ENCODE assay signal across 18 mouse cellular contexts in the genomic region with DNA sequence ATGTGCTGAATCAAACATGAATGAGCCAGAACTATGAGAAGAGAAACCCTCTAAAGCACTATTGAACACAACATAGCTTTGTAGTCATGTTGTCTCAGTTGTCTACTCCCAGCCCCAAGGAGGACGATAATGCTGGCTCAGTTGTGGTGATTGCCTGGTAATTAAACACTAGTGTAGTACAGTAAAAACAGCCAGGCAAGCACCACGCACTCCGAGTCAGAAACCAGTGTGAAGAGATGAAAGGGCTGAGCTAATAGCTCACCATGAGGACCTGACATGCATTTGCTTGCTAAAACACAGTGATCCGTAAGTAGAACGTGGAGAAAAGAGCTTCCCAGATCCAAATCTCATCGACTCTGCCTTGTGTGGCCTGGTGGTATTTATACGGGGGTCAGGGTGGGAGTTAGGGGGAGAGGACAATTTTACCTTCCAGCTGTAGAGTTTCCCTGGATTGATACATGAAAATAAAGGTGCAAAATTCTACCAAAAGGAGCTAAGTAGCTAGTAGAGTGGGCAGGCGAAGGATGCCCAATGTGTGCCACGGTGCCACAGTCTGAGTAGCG.
DNase-seq lines count a peak whose midpoint lies in the region; ATAC-seq lines count a peak whose summit lies in the region.
"Had no signal": no experiment of that assay in that cellular context is flagged by ENCODE, and none has a peak within 500 bp of the region (broad histone marks: within the 10 kb centered on the region; RNA-seq: fewer than 3 reads in every experiment).

No protein-coding gene starts in this region.

- 19% methylated on average over 10 of the region's 10 CpGs for WGBS in embryonic facial prominence, embryonic 10.5 days
- WGBS in forebrain, embryonic 14.5 days = 5% methylated on average over 10 of the region's 10 CpGs
- 7% methylated on average over 10 of the region's 10 CpGs for WGBS in midbrain, embryonic 11.5 days
- 8% methylated on average over 10 of the region's 10 CpGs for WGBS in neural tube, embryonic 13.5 days

- H3K9ac ChIP-seq in forebrain, embryonic 14.5 days (ENCODE audit: low read length) = no peak overlapping the region
- peak overlapping the region; percentile 51 for H3K9ac ChIP-seq in midbrain, embryonic 11.5 days (ENCODE audit: low read length)
- no peak overlapping the region for H3K9ac ChIP-seq in neural tube, embryonic 13.5 days
- H3K9ac ChIP-seq: embryonic facial prominence, embryonic 12.5 days; heart, embryonic 13.5 days; hindbrain, embryonic 15.5 days; kidney, embryonic 15.5 days; liver, embryonic 12.5 days had no signal

- peak overlapping the region; percentile 24; the same call in 1 of the 2 replicates for H3K4me2 ChIP-seq in forebrain, embryonic 14.5 days (ENCODE audit: low read length)
- peak overlapping the region; percentile 32 for H3K4me2 ChIP-seq in midbrain, embryonic 11.5 days
- H3K4me2 ChIP-seq in neural tube, embryonic 13.5 days = peak overlapping the region; percentile 4; the same call in 1 of the 2 replicates
- H3K4me2 ChIP-seq: embryonic facial prominence, embryonic 12.5 days; heart, embryonic 13.5 days; hindbrain, embryonic 15.5 days; kidney, embryonic 15.5 days; liver, embryonic 12.5 days had no signal

- no peak overlapping the region for H3K27ac ChIP-seq in embryonic facial prominence, embryonic 10.5 days (replicated peaks)
- 0 out of 2 replicates have a peak overlapping the region, but pooled peaks have one; percentile 17 for H3K27ac ChIP-seq in forebrain, embryonic 14.5 days (ENCODE audit: low read depth, low read length)
- H3K27ac ChIP-seq in midbrain, embryonic 11.5 days (ENCODE audit: low read depth, low read length) = peak overlapping the region; percentile 92
- no peak overlapping the region for H3K27ac ChIP-seq in neural tube, embryonic 13.5 days (replicated peaks)
- H3K27ac ChIP-seq: embryonic facial prominence, embryonic 12.5 days; heart, embryonic 13.5 days; hindbrain, embryonic 15.5 days; kidney, embryonic 15.5 days; liver, embryonic 12.5 days had no signal

- no peaks in the 10 kb centered on the region for H3K9me3 ChIP-seq in embryonic facial prominence, embryonic 10.5 days
- H3K9me3 ChIP-seq in forebrain, embryonic 14.5 days (replicated peaks; ENCODE audit: control insufficient read depth, low read length) = 0 out of 2 replicates have a peak, but pooled peaks cover 2% of the 10 kb centered on the region
- 0 out of 2 replicates have a peak, but pooled peaks cover 4% of the 10 kb centered on the region for H3K9me3 ChIP-seq in midbrain, embryonic 11.5 days (ENCODE audit: control insufficient read depth, low read length)
- no peaks in the 10 kb centered on the region for H3K9me3 ChIP-seq in neural tube, embryonic 13.5 days
- H3K9me3 ChIP-seq: embryonic facial prominence, embryonic 12.5 days; heart, embryonic 13.5 days; hindbrain, embryonic 15.5 days; kidney, embryonic 15.5 days; liver, embryonic 12.5 days had no signal

- H3K4me1 ChIP-seq in embryonic facial prominence, embryonic 10.5 days = peaks cover 34% of the 10 kb centered on the region
- peaks cover 28% of the 10 kb centered on the region for H3K4me1 ChIP-seq in forebrain, embryonic 14.5 days (ENCODE audit: control insufficient read depth, insufficient read depth, low read length)
- peaks cover 46% of the 10 kb centered on the region for H3K4me1 ChIP-seq in midbrain, embryonic 11.5 days (ENCODE audit: control insufficient read depth, insufficient read depth, low read length)
- H3K4me1 ChIP-seq in neural tube, embryonic 13.5 days (replicated peaks) = peaks cover 36% of the 10 kb centered on the region
- H3K4me1 ChIP-seq: liver, embryonic 12.5 days had no signal

- H3K27me3 ChIP-seq in embryonic facial prominence, embryonic 10.5 days (replicated peaks; ENCODE audit: low read depth, poor library complexity, severe bottlenecking) = peaks cover 62% of the 10 kb centered on the region
- H3K27me3 ChIP-seq in forebrain, embryonic 14.5 days (replicated peaks; ENCODE audit: control insufficient read depth, insufficient read depth, low read length) = peaks cover 16% of the 10 kb centered on the region
- H3K27me3 ChIP-seq in midbrain, embryonic 11.5 days (ENCODE audit: control insufficient read depth, insufficient read depth, low read length) = no peaks in the 10 kb centered on the region
- peaks cover 63% of the 10 kb centered on the region for H3K27me3 ChIP-seq in neural tube, embryonic 13.5 days
- H3K27me3 ChIP-seq: CH12.LX had no signal

- peak; percentile 51 for ATAC-seq in forebrain, embryonic 14.5 days
- ATAC-seq in midbrain, embryonic 11.5 days (ENCODE audit: low FRiP score) = peak; percentile 18; the same call in 1 of the 2 replicates
- ATAC-seq in neural tube, embryonic 13.5 days (ENCODE audit: low read depth) = peak; percentile 52
- ATAC-seq: liver, embryonic 12.5 days; Patski had no signal

- peak; percentile 10 for DNase-seq in embryonic facial prominence, embryonic 10.5 days (ENCODE audit: low spot score)
- DNase-seq in forebrain, embryonic 14.5 days (ENCODE audit: low spot score) = peak; percentile 45
- peak; percentile 93 for DNase-seq in midbrain, embryonic 11.5 days (ENCODE audit: low spot score, missing footprints)
- no peak for DNase-seq in adrenal gland, adult 2 months
- DNase-seq in cerebellum, adult 8-10 months = no peak
- DNase-seq in urinary bladder, postnatal 10 days (ENCODE audit: low spot score) = no peak
- DNase-seq: cerebellum, adult 2 months; gastrocnemius, postnatal 36 days; right cerebral cortex, postnatal 4 days; thymus, adult 2 months had no signal

- no peaks in the 10 kb centered on the region for H3K36me3 ChIP-seq in embryonic facial prominence, embryonic 10.5 days (replicated peaks)
- H3K36me3 ChIP-seq in forebrain, embryonic 14.5 days (ENCODE audit: control insufficient read depth, insufficient read depth, low read length) = no peaks in the 10 kb centered on the region
- H3K36me3 ChIP-seq in midbrain, embryonic 11.5 days (ENCODE audit: control insufficient read depth, insufficient read depth, low read length) = no peaks in the 10 kb centered on the region
- no peaks in the 10 kb centered on the region for H3K36me3 ChIP-seq in neural tube, embryonic 13.5 days
- H3K36me3 ChIP-seq: embryonic facial prominence, embryonic 12.5 days; heart, embryonic 13.5 days; hindbrain, embryonic 15.5 days; kidney, embryonic 15.5 days; liver, embryonic 12.5 days had no signal

- H3K4me3 ChIP-seq in embryonic facial prominence, embryonic 10.5 days = no peak overlapping the region
- H3K4me3 ChIP-seq in forebrain, embryonic 14.5 days (ENCODE audit: low read depth, low read length) = no peak overlapping the region
- no peak overlapping the region for H3K4me3 ChIP-seq in midbrain, embryonic 11.5 days (ENCODE audit: low read depth, low read length)
- no peak overlapping the region for H3K4me3 ChIP-seq in neural tube, embryonic 13.5 days
- H3K4me3 ChIP-seq: embryonic facial prominence, embryonic 12.5 days; heart, embryonic 13.5 days; hindbrain, embryonic 15.5 days; kidney, embryonic 15.5 days; liver, embryonic 12.5 days had no signal

Comparison
In these comparisons a context has a peak if more than half of its experiments do, and no peak if none do; other contexts are left out.
1. DNase-seq: peak in embryonic facial prominence, embryonic 10.5 days (single experiment), forebrain, embryonic 14.5 days (single experiment) and midbrain, embryonic 11.5 days (single experiment); none in adrenal gland, adult 2 months (single experiment), cerebellum, adult 8-10 months (single experiment) and urinary bladder, postnatal 10 days (single experiment).
2. H3K27ac ChIP-seq: peak in forebrain, embryonic 14.5 days (single experiment) and midbrain, embryonic 11.5 days (single experiment); none in embryonic facial prominence, embryonic 10.5 days (single experiment) and neural tube, embryonic 13.5 days (single experiment).
3. Peak in every context shown above with its lines, with median percentiles within 50 percentile points of each other: ATAC-seq and H3K4me2 ChIP-seq.